Mouse (Mus musculus) forebrain, embryonic 11.5 days (tissue): ENCODE measurements around the gene Frmpd1. TPM values are rescaled to one million over a fixed set of nuclear protein-coding genes. Genes with fewer than 3 reads are reported as not detected.

Source experiments
- ATAC-seq: fragments of 200-750 bp; cut with Nextera tagmentation; replicated peaks from 2 replicates; pipeline ENCODE4 v1.8.0; 2017; ENCODE audit warnings: moderate TSS enrichment; ENCODE audit not compliant: low FRiP score
- DNase-seq: peaks from one replicate; pipeline ENCODE4 v3.0.0-alpha.2; 2017; ENCODE audit warnings: low spot score
- H3K27ac ChIP-seq: fragments of 300-500 bp; sonication (generic); 2 replicates; pipeline ENCODE4 v1.5.1; 2014; ENCODE audit warnings: low read depth, low read length
- H3K27me3 ChIP-seq: fragments of 300-500 bp; sonication (generic); 2 replicates; pipeline ENCODE4 v1.6.1; 2014; ENCODE audit warnings: mild to moderate bottlenecking, low read length, mixed read lengths; ENCODE audit not compliant: control insufficient read depth, insufficient read depth
- H3K36me3 ChIP-seq: fragments of 300-500 bp; sonication (generic); 2 replicates; pipeline ENCODE4 v1.6.1; 2014; ENCODE audit warnings: mild to moderate bottlenecking, low read length, moderate library complexity, mixed read lengths; ENCODE audit not compliant: control insufficient read depth, insufficient read depth
- H3K4me1 ChIP-seq: fragments of 300-500 bp; sonication (generic); replicated peaks from 2 replicates; pipeline ENCODE4 v1.6.1; 2014; ENCODE audit warnings: low read length, mixed read lengths; ENCODE audit not compliant: control insufficient read depth, insufficient read depth
- H3K4me2 ChIP-seq: fragments of 300-500 bp; sonication (generic); 2 replicates; pipeline ENCODE4 v1.6.1; 2014; ENCODE audit warnings: low read depth, mild to moderate bottlenecking, low read length, moderate library complexity, mixed read lengths; ENCODE audit not compliant: severe bottlenecking
- H3K4me3 ChIP-seq: fragments of 300-500 bp; sonication (generic); 2 replicates; pipeline ENCODE4 v1.5.1; 2014; ENCODE audit warnings: low read depth, low read length
- H3K9ac ChIP-seq: fragments of 300-500 bp; sonication (generic); 2 replicates; pipeline ENCODE4 v1.6.1; 2014; ENCODE audit warnings: low read length
- H3K9me3 ChIP-seq: fragments of 300-500 bp; sonication (generic); 2 replicates; pipeline ENCODE4 v1.6.1; 2016; ENCODE audit warnings: low read length, mixed read lengths; ENCODE audit not compliant: control insufficient read depth
- WGBS: fragments of 180-500 bp; shearing (Covaris S2); extraction: QIAGEN DNeasy Blood & Tissue Kit; methylation state at CpG from one replicate; pipeline ENCODE4 v1.1.7; 2014; 5-methylcytosine and 5-hydroxymethylcytosine counted together
- polyA plus RNA-seq: library from polyadenylated mRNA; unstranded; fragments of >200 nt; fragmentation: Nextera tagmentation; extraction: Ambion mirVana; gene quantifications from 2 replicates; pipeline ENCODE4 v1.2.1, GENCODE M21; 2014

Frmpd1 gene
- polyA plus RNA-seq, 1 experiment from 2014 or later = 1.3 TPM

DNA sequence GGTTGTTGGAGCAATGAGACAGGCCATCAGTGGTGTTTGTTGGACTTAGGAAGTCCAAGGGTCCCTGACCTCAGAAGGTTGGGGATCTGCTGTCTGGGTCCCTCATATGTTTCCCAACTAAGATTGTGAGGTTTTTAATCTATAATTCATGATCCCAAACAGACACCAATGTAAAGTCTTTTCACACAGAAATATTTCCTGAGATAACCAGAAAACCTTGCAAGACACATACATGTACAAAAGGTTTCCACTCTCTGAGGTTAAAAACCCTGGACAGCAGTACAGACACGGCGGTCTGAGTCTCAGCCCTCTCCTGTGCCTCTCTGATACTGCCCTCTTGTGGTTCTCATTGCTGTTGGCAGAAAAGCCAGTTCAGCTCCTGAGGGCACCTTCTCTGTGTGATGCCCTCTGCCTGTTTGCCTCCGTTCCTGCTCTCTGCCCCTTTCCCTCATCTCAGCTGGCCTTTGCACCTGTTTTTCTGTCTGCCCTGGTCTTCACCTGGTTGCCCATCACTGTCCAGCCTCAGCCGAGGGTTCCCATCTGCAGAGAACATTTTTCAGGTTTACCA, 95.4 kb downstream of the Frmpd1 start:
- 20% methylated on average over 4 of the region's 4 CpGs for WGBS
- ATAC-seq = 0 out of 2 replicates have a peak, but pooled peaks have one; percentile 46
- no peaks in the 10 kb centered on the region for H3K9me3 ChIP-seq

DNA sequence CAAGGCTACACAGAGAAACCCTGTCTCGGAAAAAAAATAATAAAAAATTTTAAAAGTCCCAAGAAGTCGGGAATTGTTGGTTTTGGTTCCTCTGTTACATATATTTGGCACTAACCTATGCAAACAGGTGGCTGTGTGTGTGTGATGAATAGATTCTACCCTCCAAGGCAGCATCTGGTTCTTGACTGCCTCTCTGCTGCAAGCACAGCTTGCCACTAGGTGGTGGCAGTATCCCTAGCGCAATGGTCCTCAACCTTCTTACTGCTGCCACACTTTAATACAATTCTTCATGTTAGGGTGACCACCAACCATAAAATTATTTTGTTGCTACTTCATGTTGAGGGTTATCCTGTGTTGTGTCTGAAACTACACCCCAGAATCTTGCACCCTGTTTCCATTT, 101.6 kb downstream of the Frmpd1 start:
- no peaks in the 10 kb centered on the region for H3K36me3 ChIP-seq
- H3K4me3 ChIP-seq = no peak overlapping the region
- WGBS = 60% methylated on average over 3 of the region's 3 CpGs
- H3K4me1 ChIP-seq = no peaks in the 10 kb centered on the region
- no peaks in the 10 kb centered on the region for H3K9me3 ChIP-seq
- H3K4me2 ChIP-seq = no peak overlapping the region
- no peak overlapping the region for H3K9ac ChIP-seq
- no peak overlapping the region for H3K27ac ChIP-seq
- H3K27me3 ChIP-seq = no peaks in the 10 kb centered on the region
- ATAC-seq (no peak), DNase-seq (no peak)

More for the DNA sequence above, 95.4 kb downstream of the Frmpd1 start:
- Histone ChIP-seq H3K27me3 (no peaks in the 10 kb centered on the region), H3K36me3 (no peaks in the 10 kb centered on the region), H3K4me1 (no peaks in the 10 kb centered on the region), H3K4me2 (no peak overlapping the region), H3K9ac (no peak overlapping the region), H3K4me3 (no peak overlapping the region), H3K27ac (no peak overlapping the region)
- DNase-seq = peak; percentile 72

DNA sequence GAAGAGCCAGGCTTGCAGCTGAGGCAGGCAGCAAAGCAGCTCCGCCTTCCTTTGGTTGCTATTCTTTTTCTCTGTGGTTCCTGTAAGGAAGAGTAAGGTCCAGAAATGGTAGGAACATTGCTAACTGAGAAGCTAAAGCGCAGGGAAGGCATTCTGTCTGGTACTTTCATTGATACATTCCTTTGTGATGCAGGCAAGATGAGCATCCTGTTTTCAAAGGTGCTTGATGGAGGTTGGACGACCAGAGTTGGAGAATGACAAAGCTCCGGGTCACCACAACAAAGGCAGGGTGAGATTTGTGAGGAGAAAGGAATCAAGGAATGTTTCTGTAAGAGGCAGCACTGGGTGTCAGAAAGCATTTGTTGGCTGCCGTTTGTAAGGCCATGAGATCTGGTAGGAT, 103.2 kb downstream of the Frmpd1 start:
- H3K27ac ChIP-seq = no peak overlapping the region
- 74% methylated on average over 5 of the region's 5 CpGs for WGBS
- ATAC-seq (no peak), DNase-seq (no peak)
- H3K4me2 ChIP-seq = no peak overlapping the region
- no peaks in the 10 kb centered on the region for H3K9me3 ChIP-seq
- no peaks in the 10 kb centered on the region for H3K4me1 ChIP-seq
- no peak overlapping the region for H3K9ac ChIP-seq
- no peaks in the 10 kb centered on the region for H3K27me3 ChIP-seq
- H3K4me3 ChIP-seq = no peak overlapping the region
- no peaks in the 10 kb centered on the region for H3K36me3 ChIP-seq

DNA sequence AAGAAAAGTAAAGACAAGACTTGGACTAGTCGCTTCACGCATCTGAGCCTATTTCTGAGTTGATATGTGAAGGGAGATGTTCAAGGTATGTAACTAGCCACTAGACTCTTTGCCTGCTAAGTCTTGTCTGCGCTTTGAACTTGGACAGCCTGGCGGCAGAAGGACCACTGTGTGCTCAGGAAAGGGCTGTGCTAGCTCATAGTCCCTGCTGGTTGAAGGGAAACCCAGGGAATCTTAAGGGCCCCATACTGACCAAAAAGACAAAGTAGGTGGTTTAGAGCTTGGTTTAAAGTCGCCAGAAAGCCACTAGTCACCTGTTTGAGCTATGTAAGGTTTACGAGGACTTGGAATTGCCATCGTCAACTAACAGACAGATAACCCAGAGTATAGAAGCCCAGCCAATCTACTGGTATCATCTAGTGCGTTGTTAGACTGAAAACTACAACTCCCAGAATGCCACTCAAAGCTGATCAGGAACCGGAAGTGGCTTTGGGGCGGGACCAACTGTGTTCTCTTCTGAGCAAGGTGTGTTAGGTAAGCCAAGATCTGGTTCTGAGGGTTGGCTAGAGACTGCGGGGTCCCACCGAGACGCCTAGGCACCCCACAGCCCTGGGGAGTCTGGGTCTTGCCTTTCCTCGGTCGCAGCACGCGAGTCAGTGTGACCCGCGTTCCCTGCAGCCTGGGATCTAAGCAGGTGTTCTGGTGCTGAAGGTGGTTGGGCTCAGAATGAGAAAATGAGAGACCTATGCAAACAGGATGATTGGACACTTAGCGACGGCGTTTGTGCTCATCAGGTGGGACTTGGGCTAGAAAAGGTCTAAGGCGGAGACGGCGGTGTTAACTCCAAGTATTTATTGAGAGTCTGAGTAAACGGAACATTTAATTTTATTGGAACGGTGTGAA, 112.2 kb downstream of the Frmpd1 start, which contains the start of gene Trmt10b:
Gene Trmt10b (plus strand): TSS at position 466 of the 903 bp plus-strand sequence.
- H3K4me3 ChIP-seq = peak within 1 kb of the TSS; percentile 85
- ATAC-seq (peak; percentile 66; the same call in 1 of the 2 replicates), DNase-seq (peak; percentile 77)
- 20% methylated on average over 27 of the region's 27 CpGs for WGBS
- H3K4me1 ChIP-seq = no peaks in the 10 kb centered on the region; the same call in 1 of the 2 replicates
- peak within 1 kb of the TSS; percentile 94 for H3K4me2 ChIP-seq
- no peaks in the 10 kb centered on the region for H3K27me3 ChIP-seq
- no peak within 1 kb of the TSS for H3K27ac ChIP-seq
- no peaks in the 10 kb centered on the region; the same call in 1 of the 2 replicates for H3K36me3 ChIP-seq
- no peaks in the 10 kb centered on the region for H3K9me3 ChIP-seq
- peak within 1 kb of the TSS; percentile 68 for H3K9ac ChIP-seq

DNA sequence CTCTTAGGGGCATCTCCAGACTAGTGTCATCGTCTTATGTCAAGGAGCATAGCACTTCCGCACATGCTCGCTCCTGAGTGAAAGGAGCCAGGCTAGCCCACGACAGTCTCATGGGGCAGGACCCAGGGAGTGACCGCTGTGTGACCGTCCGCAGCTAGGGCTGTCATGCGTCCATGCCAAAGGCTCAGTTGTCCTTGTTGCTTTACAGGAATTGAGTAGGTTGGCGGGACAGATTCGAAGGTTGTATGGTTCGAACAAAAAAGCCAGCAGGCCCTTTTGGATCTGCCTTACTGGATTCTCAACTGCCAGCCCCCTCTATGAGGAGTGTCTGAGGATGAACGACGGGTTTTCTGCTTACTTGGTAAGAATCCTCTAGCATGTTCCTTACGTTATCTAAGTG, 120.9 kb downstream of the Frmpd1 start:
- no peak overlapping the region for H3K27ac ChIP-seq

DNA sequence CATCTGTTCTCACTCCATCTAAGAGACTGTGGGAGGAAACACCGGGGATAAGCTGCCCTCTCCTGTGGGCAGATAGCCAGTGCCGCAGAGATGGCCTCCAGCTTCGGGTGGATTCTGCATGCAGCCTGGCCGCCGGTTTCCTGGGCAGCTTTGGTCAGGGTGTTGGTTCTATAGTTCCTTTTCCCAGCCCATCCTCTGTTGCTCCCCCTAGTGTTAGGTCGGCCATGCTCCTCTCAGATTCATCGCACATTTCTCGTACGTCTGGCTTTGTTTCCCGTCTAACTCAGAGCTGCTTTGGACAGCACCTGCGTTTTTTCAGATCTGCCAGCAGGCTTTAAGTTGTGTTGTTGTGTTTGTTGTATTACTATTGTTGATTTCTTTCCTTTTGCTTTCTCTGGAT, 123.4 kb downstream of the Frmpd1 start:
- Histone ChIP-seq H3K4me3 (no peak overlapping the region), H3K27ac (no peak overlapping the region), H3K9me3 (no peaks in the 10 kb centered on the region), H3K4me2 (no peak overlapping the region), H3K4me1 (no peaks in the 10 kb centered on the region), H3K9ac (no peak overlapping the region), H3K36me3 (peaks cover 6% of the 10 kb centered on the region), H3K27me3 (no peaks in the 10 kb centered on the region)
- DNase-seq (peak; percentile 69), ATAC-seq (no peak)
- WGBS = 29% methylated on average over 11 of the region's 11 CpGs

More for the DNA sequence above, 120.9 kb downstream of the Frmpd1 start:
- Histone ChIP-seq H3K9ac (no peak overlapping the region), H3K9me3 (no peaks in the 10 kb centered on the region), H3K4me1 (no peaks in the 10 kb centered on the region), H3K36me3 (peaks cover 6% of the 10 kb centered on the region), H3K4me3 (no peak overlapping the region), H3K27me3 (no peaks in the 10 kb centered on the region), H3K4me2 (no peak overlapping the region)
- 94% methylated on average over 14 of the region's 14 CpGs for WGBS
- ATAC-seq (no peak), DNase-seq (no peak)

DNA sequence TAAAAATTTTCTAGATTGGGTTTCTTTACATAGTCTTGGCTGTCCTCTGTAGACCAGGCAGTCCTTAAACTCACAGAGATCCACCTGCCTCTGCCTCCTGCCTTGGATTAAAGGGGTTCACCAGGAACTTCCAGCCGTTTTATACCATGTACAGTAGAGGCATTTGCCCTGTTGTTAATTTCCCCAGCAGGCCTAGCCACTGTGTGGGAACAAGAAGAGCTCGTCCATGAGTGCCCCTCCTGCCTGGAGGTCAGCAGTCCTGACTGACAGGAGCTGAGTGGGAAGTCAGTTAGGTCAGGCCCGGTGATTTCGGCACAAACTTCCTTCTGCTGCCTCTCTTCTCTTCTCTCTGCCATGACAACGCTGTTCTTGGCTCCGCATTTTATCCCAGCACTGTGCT, 123.9 kb downstream of the Frmpd1 start:
- 85% methylated on average over 6 of the region's 6 CpGs for WGBS
- Histone ChIP-seq H3K4me2 (no peak overlapping the region), H3K4me1 (no peaks in the 10 kb centered on the region), H3K9me3 (no peaks in the 10 kb centered on the region), H3K4me3 (no peak overlapping the region), H3K36me3 (peaks cover 6% of the 10 kb centered on the region), H3K27ac (no peak overlapping the region), H3K27me3 (no peaks in the 10 kb centered on the region), H3K9ac (no peak overlapping the region)
- DNase-seq (no peak), ATAC-seq (no peak)

DNA sequence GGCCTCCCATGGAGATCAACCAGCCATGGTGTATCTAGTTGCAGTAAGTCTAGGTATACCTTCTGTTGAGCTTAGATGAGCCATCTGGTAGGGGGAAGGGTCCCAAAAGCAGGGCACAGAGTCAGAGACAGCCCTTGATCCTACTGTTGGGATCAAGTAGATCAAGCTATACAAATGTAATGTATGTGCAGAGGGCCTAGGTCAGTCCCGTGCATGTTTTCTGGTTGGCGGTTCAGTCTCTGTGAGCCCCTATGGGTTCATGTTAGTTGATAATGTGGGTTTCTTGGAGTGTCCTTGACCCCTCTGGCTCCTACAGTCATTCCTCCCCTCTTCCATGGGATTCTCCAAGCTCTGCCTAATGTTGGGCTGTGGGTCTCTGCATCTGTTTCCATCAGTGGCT, 126.4 kb downstream of the Frmpd1 start:
- WGBS = 95% methylated on average over 2 of the region's 2 CpGs
- no peaks in the 10 kb centered on the region; the same call in 1 of the 2 replicates for H3K36me3 ChIP-seq

More for the DNA sequence above, 126.4 kb downstream of the Frmpd1 start:
- Histone ChIP-seq H3K27me3 (no peaks in the 10 kb centered on the region), H3K9ac (no peak overlapping the region), H3K27ac (no peak overlapping the region), H3K4me3 (no peak overlapping the region), H3K4me1 (no peaks in the 10 kb centered on the region), H3K9me3 (no peaks in the 10 kb centered on the region), H3K4me2 (no peak overlapping the region)
- ATAC-seq (no peak), DNase-seq (no peak)
